Mouse (Mus musculus): ENCODE results near the gene Zdhhc18.

Gene Zdhhc18

DNA sequence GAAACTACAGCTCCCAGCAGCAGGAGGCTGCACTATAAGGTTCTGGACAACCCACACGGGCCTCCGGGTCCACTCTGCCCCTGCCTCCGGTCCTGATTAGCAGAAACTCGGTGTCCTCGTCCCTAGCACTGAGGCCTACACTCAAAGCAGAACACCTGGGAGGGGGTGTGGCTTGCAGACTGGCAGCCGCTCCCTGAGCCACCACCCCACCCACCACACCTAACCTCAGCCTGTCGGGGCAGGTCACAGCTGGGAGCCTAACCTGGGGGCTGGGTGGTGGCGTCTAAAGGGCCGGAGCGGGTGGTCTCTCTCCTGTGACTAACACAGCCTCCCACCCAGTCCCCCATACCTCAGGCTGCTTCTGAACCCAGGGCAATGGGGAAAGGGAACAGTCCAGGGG, 42.7 kb downstream of the Zdhhc18 start:
- in situ Hi-C loops (cut with MboI, MseI), result no loop called here

DNA sequence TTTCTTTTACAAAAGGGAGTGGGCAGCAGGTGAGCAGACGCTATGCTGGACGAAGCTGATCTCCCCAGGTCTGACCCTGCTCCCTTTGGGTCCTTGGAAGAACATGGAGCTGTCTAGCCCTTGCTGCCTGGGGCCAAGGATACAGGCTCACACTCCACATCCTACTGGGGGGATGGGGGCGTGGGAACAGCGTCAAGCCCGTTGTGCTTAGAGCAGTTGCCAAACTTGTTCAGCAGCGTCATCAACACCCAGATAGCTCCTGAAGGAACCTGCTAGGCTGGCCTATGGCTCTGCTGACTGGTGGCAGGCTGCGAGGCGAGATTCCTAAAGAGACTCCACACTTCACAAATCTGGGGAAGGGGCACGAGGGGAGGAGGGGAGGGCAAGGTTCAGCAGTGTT, 44.6 kb downstream of the Zdhhc18 start:
- in situ Hi-C loops (cut with MboI, MseI), result no loop called here

DNA sequence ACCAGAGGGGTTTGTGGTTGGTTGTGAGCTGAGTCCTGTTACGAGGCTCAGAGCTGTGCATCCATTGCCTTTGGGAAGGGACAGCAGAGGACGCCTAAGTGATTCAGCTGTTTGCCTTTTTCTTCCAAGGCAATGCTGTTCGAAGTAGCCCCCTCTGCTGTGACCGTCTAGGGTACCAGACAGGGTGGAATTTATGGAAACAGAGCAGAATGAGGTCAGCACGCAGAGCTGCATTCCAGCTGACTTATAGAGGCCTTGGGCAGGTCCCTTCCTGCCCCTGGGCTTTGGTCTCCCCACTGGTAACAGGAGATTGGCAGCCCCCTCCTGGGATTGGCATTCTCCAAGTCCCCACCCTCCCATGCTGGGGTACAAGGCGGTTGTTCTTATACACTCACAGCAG, 45.1 kb downstream of the Zdhhc18 start:
- in situ Hi-C loops (cut with MboI, MseI), result no loop called here

DNA sequence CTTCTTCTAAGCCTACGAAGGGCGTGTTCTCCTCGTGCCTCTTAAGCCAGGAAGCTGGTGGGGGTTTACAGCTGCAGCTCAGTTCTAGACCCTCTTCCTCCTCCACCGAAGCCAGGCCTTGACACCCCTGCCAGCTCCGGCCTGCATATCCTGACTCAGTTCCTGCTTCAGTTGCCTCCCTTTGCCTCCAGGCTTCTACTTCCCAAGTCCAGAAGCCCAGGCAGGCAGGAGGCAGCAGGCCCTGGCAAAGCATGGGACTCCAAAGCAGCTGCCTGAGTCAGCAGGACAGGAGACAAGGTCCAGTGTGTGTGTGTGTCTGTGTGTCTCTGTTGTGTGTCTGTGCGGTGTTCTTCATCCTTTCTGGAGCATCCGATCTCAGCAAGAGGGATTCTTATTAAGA, 45.8 kb downstream of the Zdhhc18 start:
- in situ Hi-C loops (cut with MboI, MseI), result no loop called here

DNA sequence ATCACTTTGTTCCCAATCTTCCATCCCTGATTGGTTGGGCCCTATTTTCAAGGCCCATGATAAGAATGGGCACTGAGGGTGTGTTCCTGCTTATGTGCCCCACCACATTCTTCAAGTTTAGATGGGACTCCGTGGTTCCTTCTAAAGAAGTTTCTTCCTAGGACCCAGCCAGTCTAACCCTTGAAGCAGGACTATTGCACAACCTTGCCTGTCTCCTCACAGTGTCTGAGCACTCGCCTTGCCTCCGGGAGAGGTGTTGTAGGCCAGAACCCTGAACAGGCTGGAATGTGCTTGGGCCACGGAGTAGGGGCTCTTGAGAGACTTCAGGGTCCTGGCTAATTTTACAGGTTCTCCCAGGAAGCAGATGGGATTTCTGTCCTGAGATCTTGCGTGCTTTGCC, 46.9 kb downstream of the Zdhhc18 start:
- in situ Hi-C loops (cut with MboI, MseI), result no loop called here

DNA sequence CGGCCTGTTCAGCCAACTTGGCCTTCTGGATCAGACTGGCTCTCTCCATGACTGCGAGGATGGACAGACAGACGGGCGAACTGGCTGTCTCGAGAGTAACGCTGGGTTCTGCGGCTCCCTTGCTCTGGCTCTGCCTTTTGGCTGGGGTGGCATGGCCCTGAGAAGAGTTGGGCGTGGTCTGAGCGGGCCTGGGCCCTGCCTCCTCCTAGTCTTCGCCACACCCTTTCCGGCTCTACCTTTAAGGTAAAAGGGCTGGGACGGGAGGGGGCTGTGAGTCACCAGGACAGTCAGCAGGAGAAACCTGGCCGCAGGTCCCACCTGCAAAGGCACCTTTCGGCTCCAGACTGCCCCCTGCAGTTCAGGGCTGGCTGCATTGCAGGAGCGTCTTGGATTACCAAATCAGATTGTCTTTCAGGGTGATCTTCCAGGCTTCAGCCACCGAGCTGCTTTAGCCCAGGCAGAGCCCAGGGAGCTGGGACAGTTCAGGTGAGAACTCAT, 48.2 kb downstream of the Zdhhc18 start, which contains the start of gene Sfn:
Sfn (minus strand) TSS at position 448 of the 498 bp plus-strand sequence.
- in situ Hi-C loops (cut with MboI, MseI), result no loop called here

DNA sequence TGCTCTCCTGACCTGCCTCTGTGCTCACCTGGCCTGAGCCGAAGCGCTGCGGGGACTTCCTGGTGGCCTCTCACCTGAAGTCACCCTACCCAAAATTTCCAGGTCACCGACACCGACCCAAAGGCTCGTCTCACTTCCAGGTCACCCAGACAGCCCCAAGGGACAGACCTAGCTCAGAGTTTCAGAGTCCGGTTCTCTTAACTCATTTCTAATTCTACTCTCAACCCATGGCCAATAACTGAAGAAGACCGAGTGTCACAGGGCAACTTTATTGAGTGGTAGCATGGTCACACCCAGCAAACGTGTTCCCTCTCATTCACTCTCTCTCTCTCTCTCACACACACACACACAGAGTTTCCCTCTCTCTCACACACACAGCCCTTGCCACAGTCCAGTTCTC, 49.6 kb downstream of the Zdhhc18 start:
- in situ Hi-C loops (cut with MboI, MseI), result no loop called here

DNA sequence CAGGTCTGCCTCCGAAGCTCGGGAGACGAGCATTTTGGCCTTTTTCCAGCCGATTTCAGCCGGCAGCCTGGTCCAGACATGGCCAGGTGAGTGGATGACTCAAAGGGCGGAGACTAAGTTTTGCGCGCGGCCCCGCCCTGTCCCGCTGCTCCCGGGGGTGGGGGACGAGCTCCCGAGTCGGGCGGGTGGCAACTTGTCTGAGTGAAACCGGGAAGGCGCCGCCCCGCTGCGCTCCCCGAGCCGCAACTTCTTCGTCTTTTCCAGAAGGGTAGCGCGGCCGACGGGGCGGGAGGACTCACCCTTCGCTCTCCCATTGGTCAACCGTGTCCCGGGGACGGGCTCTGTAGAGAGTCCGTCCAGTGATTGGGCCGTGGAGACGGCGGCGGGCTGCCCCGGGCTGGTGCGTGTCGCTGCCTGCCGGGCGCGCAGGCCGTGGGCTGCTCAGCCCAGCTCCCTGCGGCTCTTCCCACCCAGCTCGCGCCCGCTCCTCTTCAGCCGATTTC, 50.3 kb downstream of the Zdhhc18 start:
- in situ Hi-C loops (cut with MboI, MseI), result loop anchor here (10.0 kb wide), 1 partner anchor 45 kb away; no protein-coding TSS in a partner anchor

DNA sequence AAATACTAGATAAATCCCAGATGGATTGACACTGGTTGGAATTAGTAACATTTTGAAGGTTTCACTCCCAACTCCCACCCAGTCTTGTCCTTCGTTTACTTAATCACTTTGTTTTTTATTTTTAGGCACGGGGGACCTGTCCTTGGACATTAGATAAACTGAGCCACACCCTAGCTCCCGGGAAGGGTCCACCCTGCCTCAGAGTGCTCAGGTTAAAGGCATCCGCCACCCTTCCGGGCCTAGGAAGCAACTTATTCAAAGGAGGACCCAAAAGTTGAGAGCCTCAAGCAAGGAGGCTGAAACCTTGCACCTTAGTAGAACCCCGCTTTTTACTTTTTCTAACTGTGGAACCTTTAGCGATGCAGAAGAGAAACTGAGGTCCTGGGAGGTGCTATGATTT, 50.8 kb downstream of the Zdhhc18 start:
- in situ Hi-C loops (cut with MboI, MseI), result loop anchor here (10.0 kb wide), 1 partner anchor 46 kb away; no protein-coding TSS in a partner anchor

DNA sequence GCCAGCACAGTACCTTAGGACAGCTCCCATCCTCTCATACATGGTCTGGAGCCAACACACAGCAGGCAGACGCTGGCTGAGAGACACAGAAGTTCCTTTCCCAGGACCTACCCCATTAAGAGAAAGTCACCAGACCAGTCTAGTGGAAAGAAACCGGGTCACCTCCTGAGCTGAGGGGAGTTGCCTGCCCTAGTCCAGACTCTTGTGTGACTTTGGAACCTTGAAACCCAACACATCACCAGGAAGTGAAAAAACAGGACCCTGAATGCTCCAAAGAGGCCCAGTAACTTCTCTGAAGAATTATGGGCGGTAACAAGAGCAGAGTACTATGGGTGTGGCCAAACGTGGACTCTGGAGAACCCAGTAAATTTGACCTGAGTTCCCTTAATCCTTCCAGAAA, 51.3 kb downstream of the Zdhhc18 start:
- in situ Hi-C loops (cut with MboI, MseI), result loop anchor here (10.0 kb wide), 1 partner anchor 46 kb away; no protein-coding TSS in a partner anchor

DNA sequence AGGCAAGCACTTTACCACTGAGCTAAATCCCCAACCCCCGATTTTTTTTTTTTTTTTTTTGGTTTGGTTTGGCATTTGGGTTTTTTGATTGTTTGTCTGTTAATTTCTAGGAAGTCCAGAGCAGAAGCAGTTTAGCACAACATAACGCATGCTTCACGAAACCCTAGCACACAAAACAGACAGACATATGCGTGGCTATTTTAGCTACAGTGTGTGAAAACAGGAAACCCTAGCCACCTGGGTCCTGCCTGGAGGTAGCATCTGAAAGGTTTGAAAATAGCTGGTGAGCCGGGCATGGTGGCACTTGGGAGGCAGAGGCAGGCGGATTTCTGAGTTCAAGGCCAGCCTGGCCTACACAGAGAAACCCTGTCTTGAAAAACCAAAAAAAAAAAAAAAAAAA, 53.9 kb downstream of the Zdhhc18 start:
- in situ Hi-C loops (cut with MboI, MseI), result loop anchor here (10.0 kb wide), 1 partner anchor 49 kb away; no protein-coding TSS in a partner anchor

DNA sequence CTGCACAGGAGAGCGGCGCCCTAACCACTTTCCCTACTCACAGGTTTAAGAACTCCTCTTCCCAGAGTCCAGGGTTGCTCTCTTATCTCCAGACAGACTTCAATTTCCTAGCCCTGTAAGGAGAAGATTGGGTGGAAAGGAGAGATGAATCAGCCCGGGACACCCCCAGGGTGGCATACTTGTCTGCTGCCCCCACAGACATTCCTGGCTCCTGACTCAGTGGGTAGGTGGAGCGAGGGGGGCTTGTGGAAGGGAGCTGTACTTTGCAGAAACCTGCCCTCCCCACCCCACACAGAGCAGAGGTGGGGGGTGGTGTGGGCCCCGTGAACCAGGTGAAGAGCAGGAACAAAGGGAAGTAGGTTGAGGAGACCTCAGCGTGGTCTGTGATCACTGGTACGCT, 54.4 kb downstream of the Zdhhc18 start:
- in situ Hi-C loops (cut with MboI, MseI), result loop anchor here (10.0 kb wide), 1 partner anchor 49 kb away; no protein-coding TSS in a partner anchor

DNA sequence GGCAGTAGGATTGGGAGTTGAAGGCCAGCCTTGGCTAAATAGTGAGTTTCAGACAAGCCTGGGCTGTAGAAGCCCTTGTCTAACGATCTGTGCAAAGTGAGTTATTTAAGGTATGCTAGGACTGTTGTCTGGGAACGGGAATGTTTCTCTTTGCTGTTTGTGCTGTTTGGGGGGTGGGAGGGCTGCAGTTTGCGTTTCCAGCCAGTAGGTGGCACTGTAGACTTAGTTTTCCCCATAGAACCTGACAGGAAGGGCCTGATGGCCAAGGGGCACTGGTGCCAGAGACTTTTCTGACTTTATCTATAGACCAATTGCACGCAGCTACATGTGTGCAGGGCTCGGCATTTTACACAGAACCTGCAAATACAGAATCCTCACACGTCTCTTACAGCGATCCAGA, 57.4 kb downstream of the Zdhhc18 start:
- in situ Hi-C loops (cut with MboI, MseI), result loop anchor here (5.0 to 10.0 kb wide), 2 partner anchors 52 to 235 kb away; no protein-coding TSS in a partner anchor

DNA sequence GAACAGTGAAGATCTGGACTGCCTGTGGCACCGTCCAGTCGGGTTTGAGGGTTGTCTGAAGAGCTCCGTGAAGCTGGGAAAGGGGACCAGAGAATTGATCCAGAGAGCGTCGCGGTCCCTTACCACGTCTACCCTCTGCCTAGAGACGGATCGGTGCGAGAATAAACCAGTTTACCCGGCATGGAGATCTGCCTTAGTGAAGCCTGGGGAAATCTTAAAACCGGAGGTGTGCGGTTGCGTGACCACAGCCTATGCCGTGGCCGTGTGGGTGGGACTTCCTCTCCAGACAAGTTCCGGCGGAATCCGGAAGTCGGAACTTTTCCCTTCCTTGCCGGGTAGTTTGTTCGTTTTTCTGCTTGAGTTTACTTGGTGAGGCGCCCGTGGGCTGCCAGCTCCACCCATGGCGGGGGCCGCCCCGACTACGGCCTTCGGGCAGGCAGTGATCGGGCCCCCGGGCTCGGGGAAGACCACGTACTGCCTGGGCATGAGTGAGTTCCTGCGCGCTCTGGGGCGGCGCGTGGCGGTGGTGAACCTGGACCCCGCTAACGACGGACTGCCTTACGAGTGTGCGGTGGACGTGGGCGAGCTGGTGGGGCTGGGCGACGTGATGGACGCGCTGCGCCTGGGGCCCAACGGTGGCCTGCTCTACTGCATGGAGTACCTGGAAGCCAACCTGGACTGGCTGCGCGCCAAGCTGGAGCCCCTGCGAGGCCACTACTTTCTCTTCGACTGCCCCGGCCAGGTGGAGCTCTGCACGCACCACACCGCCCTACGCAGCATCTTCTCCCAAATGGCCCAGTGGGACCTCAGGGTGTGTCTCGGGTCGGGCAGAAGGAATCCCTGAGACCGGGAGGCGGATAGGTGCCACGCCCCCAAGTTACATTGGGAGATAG, 65.6 kb downstream of the Zdhhc18 start, which contains the start of gene Gpn2:
Gpn2 (plus strand) TSS at position 304 of the 893 bp plus-strand sequence.
- in situ Hi-C loops (cut with MboI, MseI), result no loop called here

DNA sequence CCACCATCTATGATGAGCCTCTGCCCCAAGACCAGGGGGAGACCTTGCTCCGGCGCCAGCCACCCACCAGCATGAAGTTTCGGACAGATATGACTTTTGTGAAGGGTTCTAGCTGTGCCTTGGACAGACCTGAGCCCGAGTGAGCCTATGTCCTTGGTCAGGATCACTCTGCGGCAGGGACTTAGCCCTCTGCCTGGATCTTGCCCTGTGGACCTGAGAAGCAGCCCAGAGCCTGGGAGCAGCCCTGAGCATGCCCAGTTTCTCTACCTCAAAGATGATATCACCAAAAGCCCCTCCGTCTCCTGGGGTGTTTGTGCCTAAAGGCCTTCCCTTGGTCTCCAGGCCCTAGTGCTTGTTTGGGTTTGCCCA, 66.3 kb downstream of the Zdhhc18 start:
- in situ Hi-C loops (cut with MboI, MseI), result no loop called here

DNA sequence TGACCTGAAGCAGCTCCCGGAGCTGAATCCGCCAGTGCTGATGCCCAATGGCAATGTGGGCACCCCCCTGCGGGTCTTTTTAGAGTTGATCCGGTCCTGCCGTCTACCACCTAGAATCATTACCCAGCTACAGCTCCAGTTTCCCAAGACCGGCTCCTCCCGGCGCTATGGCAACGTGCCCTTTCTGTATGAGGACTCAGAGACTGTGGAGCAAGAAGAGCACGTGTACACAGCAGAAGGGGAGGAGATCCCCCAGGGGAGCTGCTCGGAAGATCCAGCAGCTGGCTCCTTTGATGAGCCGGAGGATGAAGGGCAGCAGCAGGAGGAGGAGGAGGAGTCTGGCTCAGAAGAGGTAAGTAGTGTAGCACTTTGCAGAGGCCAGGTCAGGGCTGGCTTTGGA, 72.0 kb downstream of the Zdhhc18 start:
- in situ Hi-C loops (cut with MboI, MseI), result no loop called here

DNA sequence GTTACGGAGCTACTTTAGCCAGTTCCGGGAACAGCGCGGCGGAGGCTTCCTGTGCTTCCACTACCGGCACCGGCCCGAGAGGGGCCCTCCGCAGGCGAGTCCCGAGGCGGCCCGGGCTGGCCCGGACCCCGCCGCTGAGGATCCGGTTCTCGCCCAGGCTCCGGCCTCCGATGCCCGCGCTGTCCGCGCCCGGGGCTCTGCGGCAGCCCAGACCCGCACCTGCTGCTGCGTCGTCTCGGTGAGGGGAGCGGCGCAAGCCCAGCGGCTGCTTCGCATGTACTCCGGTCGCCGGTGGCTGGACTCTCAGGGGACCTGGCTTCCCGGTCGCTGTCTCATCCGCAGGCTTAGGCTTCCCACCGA, 75.1 kb downstream of the Zdhhc18 start:
- in situ Hi-C loops (cut with MboI, MseI), result no loop called here

DNA sequence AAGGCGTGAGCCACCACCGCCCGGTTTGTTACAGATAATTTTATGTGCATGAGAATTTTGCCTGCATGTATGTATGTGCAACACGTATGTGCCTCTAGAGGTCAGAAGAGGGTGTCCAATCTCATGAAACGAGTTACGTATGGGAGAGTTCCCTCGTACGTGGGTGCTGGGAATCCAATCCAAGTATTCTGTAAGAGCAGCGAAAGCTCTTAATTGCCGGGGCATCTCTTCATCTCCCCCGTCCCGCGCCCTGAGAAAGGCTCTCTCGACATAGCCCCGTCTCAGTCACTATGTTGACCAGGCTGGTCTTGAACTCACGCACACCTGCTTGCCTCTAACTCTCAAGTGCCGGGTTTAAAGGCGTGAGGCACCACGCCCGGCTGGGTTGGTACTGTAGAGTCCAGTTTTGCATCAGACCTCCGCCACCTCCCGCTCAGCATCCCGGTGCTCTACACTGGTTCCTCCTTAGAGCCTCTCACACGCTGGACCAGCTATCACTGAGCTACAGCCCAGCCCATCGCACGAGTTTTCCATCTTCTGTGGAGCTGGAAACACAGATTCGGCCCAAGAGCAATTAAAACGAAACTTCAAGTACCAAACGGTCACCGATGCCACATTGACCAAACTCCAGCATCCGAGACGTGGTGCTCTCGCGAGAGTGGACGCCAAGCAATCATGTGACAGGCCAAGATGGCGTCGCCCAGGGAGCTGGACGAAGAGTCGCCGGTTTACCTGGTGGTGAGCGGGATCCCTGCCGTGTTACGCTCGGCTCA, 75.7 kb downstream of the Zdhhc18 start, which contains the start of gene Gpatch3:
Gpatch3 (plus strand) TSS at position 676 of the 773 bp plus-strand sequence.
- in situ Hi-C loops (cut with MboI, MseI), result no loop called here

DNA sequence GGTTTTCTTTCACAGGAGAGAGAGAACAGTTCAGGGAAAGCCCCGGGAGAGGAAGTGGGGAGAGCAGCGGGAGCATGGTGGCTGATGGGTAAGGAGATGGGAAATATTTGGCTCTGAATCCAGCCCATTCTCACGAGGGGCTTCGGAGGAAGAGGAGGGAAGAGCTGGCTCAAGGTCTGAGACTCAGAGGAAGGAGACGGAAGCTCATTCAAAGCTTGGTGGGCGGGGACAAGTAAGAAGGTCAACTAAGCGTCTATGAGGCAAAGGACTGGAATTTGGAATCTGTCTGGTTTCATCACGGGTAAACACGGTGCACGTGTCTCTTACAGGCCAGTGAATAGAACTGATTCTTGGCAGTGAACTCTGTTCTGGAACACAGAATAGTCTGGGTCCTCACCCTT, 79.9 kb downstream of the Zdhhc18 start:
- in situ Hi-C loops (cut with MboI, MseI), result no loop called here

DNA sequence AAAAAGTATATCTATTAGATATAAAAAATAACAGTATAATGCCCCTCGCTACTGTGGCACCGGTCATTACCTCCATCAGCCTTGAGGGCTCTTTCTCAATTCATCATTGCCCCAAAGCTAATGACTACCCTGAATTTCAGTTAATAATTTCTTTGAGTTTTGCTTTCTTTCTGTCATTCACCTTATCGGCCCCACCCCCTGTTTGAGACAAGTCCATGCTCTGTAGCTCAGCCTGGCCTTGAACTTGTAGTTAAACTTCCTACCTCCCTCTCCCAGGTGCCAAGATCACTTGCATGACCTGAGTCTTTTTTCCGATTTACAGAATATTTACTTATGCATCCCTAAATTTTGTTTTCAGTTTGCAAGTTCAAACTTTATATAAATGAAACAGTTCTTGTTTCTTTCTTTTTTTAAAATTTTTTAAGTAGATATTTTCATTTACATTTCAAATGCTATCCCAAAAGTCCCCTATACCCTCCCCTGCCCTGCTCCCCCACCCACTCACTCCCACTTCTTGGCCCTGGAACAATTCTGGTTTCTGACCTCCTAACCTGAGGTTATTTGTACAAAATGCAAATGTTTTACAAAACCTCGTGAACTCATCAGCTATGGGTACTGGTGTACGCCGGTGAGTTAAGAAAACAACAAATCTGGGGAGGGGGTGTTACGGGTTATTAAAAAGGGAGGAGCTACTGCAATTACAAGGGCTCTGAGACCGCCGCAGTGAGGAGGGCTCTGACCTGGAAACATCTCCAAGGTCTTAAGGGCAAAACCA, 80.5 kb downstream of the Zdhhc18 start:
- in situ Hi-C loops (cut with MboI, MseI), result loop anchor here (10.0 kb wide), 1 partner anchor 865 kb away; no protein-coding TSS in a partner anchor

DNA sequence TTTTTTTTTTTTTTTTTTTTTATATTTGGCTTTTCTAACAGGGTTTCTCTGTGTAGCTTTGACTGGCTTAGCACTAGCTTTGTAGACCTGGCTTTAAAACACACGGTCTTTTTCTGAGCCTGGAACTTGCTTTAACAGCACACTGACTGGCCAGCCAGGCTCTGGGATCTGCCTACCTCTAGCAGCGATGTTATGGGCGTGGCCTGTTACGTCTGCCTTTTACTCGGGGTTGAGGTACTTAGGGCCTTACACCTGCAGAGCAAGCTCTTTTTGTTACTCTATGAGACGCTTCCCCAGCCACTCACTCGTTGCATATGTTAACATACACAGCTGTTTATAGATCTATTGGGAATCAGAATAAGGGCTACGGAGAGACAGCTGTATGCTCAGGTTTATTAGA, 82.7 kb downstream of the Zdhhc18 start:
- in situ Hi-C loops (cut with MboI, MseI), result loop anchor here (10.0 kb wide), 1 partner anchor 868 kb away; no protein-coding TSS in a partner anchor

All from regulatory T cell (primary cell).